Mouse (Mus musculus) spleen, postnatal 10 days (tissue): Measurements from ENCODE around the gene Cfap65.
A peak's percentile ranks its signal among the peaks of the same experiment; 100 is the strongest.

Source experiments
- DNase-seq, 2 experiments: peaks; one replicate each; pipeline ENCODE4 v3.0.0; 2021 to 2022; ENCODE audit warnings: low spot score in 2 of 2

Gene Cfap65

GRCm38 (mm10) chr1:74939762-74940161, 4.4 kb upstream of the Cfap65 start:
- DNase-seq = no peak

GRCm38 (mm10) chr1:74936221-74936830, 927 bp upstream of the Cfap65 start:
- no peak for DNase-seq

- no peak for DNase-seq
These were observed 7.6 kb downstream of the Cfap65 start for GRCm38 (mm10) chr1:74927621-74928296.

- no peak for DNase-seq
These were observed 8.7 kb downstream of the Cfap65 start for GRCm38 (mm10) chr1:74926721-74927120.

GRCm38 (mm10) chr1:74924464-74924863, 10.9 kb downstream of the Cfap65 start:
- DNase-seq = no peak

- no peak for DNase-seq
These were observed 19.7 kb downstream of the Cfap65 start for GRCm38 (mm10) chr1:74915706-74916105.

GRCm38 (mm10) chr1:74902191-74902590, 33.2 kb downstream of the Cfap65 start:
- no peak for DNase-seq

GRCm38 (mm10) chr1:74901686-74902085, 33.7 kb downstream of the Cfap65 start:
- DNase-seq = peak in 1 of 2 experiments; percentile 63

- DNase-seq = no peak
These were observed 34.8 kb downstream of the Cfap65 start for GRCm38 (mm10) chr1:74900341-74901285.

GRCm38 (mm10) chr1:74898656-74899431, 36.6 kb downstream of the Cfap65 start:
- no peak for DNase-seq

- DNase-seq = no peak
These were observed 37.4 kb downstream of the Cfap65 start for GRCm38 (mm10) chr1:74897976-74898375.

- DNase-seq = peak; percentile 30 to 73
These were observed 40.4 kb downstream of the Cfap65 start for GRCm38 (mm10) chr1:74894966-74895365.

- DNase-seq = peak in 1 of 2 experiments; percentile 34
These were observed 42.1 kb downstream of the Cfap65 start, which contains the start of gene Cryba2 for GRCm38 (mm10) chr1:74893134-74893855. Gene Cryba2 (minus strand): TSS chr1:74893143.

GRCm38 (mm10) chr1:74892351-74893133, 42.9 kb downstream of the Cfap65 start:
- DNase-seq = no peak

GRCm38 (mm10) chr1:74891513-74891912, 43.9 kb downstream of the Cfap65 start:
- DNase-seq = peak in 1 of 2 experiments; percentile 58

GRCm38 (mm10) chr1:74885369-74886042, 49.9 kb downstream of the Cfap65 start, which contains the start of gene Fev:
Gene Fev (minus strand): TSS chr1:74885419.
- no peak for DNase-seq

- DNase-seq = no peak
These were observed 50.9 kb downstream of the Cfap65 start for GRCm38 (mm10) chr1:74884196-74885141.

- DNase-seq = no peak
These were observed 52.0 kb downstream of the Cfap65 start for GRCm38 (mm10) chr1:74883441-74883840.
